Mouse (Mus musculus) telencephalon, adult 2 months (tissue): ENCODE measurements around the gene Gabrg2.
A peak's percentile ranks its signal among the peaks of the same experiment; 100 is the strongest.

Source experiments
- DNase-seq: peaks from one replicate; pipeline ENCODE4 v3.0.0-alpha.2; 2011; ENCODE audit warnings: low read depth, low spot score

Gabrg2 gene

GRCm38 (mm10) chr11:42000190-42001098 is at the start of gene Gabrg2:
TSS of gene Gabrg2 (minus strand) at chr11:42000857.
- peak; percentile 53 for DNase-seq

GRCm38 (mm10) chr11:42048201-42048600 is 47.5 kb upstream of the Gabrg2 start:
- peak; percentile 65 for DNase-seq

DNA sequence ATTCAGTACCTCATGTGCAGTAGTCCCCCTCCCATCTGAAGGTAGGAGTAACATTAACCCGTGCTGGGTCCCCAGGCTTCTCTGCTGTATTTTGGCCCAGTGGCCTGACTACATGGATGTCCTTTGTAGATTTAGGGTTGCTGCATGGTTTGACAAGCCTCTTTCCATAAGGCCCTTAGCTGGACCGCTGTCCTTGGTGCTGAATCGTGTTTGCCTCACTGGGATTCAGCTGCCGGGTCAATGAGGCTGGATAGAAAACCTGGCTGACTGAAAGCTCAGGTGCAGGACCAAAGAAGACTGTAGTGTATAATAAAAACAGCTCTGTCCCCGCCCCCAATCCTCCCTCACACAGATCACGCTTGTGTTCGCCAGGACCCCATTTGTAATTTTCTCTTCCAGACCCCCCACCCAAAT is 1.2 kb downstream of the Gabrg2 start:
- peak; percentile 27 for DNase-seq

DNA sequence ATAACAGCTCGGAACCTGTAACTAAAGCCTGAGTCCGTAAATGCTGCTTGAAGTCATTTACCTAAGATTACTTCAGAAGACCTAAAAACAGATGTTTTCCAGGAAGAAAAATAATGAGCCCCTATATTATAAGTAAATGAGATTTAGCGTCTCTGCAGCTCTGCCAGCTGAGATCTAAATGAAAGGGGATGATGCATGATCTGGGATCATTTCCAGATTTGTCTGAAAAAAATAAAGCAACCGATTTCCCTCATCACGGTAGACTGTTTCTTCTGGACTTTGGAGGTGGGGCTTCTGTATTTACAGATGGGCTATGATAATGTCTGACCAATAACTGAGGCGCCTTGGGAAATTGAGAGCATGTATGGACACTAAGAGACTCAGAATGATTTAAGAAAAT is 20.5 kb downstream of the Gabrg2 start:
- no peak for DNase-seq

GRCm38 (mm10) chr11:41968595-41968994 is 32.1 kb downstream of the Gabrg2 start:
- no peak for DNase-seq

DNA sequence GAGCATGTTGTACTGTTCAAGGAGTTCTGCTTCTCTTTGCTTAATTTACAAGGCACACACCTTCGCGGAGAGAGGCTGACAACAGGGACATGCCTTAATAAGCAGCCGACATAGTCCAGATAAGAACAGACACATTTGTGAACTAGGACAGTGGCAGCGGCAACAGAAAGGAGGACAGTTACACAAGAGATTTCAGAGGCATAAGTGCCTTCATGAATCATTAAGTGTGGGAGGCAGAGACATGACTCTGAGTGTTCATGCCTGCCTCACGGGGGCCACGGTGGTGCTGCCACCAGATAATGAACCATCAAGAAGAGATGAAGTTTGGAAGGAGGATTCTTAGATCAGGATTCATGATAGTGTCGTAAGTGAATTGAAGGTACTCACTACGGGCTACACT is 38.0 kb downstream of the Gabrg2 start:
- peak; percentile 52 for DNase-seq

DNA sequence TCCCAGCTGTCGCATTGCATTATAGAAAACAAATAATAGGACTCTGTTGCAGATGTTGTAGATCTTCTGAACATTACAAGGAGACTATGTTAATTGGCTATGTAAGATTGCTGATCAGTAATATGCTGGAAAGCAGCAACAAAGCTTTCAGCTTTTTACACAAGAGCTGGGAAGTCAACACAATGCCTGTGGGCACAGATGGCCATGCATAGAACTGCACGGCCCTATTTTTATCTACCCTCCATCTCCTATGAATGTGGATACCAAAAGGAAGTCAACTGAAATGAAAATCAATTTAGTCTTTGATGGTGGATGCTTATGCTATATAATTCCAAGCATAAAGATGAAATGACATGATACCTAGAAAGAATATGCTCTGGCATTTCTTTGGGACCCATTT is 47.1 kb downstream of the Gabrg2 start:
- DNase-seq = peak; percentile 52

DNA sequence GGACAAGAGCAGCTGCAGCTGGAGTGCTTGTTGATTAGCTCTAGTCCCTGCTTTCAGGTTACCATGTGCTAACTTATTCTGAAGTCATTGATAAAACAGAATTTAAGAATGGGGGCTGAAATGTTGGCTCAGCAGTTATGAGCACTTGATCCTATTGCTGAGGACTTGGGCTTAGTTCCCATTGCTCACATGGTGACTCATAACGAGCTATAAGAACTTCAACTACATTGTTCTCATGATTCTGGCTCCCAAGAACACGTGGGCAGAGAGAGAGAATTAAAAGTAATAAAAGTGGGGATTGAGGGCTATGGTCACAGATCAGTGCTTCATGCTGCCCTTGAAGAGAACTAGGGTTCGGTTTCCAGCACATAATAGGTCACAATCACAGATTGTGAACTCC is 48.8 kb downstream of the Gabrg2 start:
- DNase-seq = no peak

GRCm38 (mm10) chr11:41945471-41945870 is 55.2 kb downstream of the Gabrg2 start:
- DNase-seq = no peak

GRCm38 (mm10) chr11:41937979-41938378 is 62.7 kb downstream of the Gabrg2 start:
- no peak for DNase-seq

- no peak for DNase-seq
Observed at GRCm38 (mm10) chr11:41918864-41919263, 81.8 kb downstream of the Gabrg2 start.

DNA sequence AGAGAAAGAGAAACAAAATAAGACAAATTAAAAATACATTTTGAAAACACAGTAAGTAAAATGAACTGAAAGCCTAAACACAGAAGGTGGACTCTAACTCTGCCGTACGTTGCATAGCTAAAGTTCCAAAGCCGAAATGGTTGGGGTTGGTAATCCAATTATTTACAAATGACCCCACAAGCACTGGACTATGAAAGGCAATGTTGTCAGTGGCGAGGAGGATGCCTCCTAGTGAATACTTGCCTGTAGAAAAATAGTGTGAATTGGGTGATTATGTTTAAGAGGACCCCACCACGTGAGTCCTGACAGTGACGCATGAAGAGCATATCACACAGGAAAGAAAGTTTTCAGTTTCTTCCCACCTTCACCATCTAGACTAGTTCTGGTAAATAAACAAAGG is 86.6 kb downstream of the Gabrg2 start:
- no peak for DNase-seq

GRCm38 (mm10) chr11:41903661-41904060 is 97.0 kb downstream of the Gabrg2 start:
- no peak for DNase-seq
